Mouse (Mus musculus) MEL (cell line): ENCODE results near the gene Plau. TPM values are rescaled to one million over a fixed set of nuclear protein-coding genes. Genes with fewer than 3 reads are reported as not detected.

ENCODE experiments used
- DNase-seq: peaks from one replicate; pipeline ENCODE4 v3.0.0; 2011; ENCODE audit warnings: low read depth, low spot score
- H3K27ac ChIP-seq: 2 replicates; pipeline ENCODE4 v1.5.1; 2012; ENCODE audit warnings: low read depth, mild to moderate bottlenecking, control low read depth, low read length, moderate library complexity; ENCODE audit not compliant: control insufficient read depth
- H3K27me3 ChIP-seq, 2 experiments: fragments of 150-350 bp in 1 of 2; sonication (generic) in 1 of 2; 2 replicates each; pipeline ENCODE4 v1.6.1; 2012; ENCODE audit warnings: low read length in 2 of 2, mild to moderate bottlenecking in 2 of 2, improper control_type of control experiment in 1 of 2, moderate library complexity in 1 of 2; ENCODE audit not compliant: insufficient read depth in 2 of 2, control insufficient read depth in 1 of 2
- H3K36me3 ChIP-seq, 2 experiments: 2 replicates each; pipeline ENCODE4 v1.6.1; 2012 to 2014; ENCODE audit warnings: low read length in 2 of 2, improper control_type of control experiment in 1 of 2, inconsistent platforms in 1 of 2, mild to moderate bottlenecking in 1 of 2; ENCODE audit not compliant: insufficient read depth in 2 of 2, control insufficient read depth in 1 of 2
- H3K4me1 ChIP-seq, 2 experiments: fragments of 150-350 bp in 1 of 2; sonication (generic) in 1 of 2; 2 replicates each; pipeline ENCODE4 v1.6.1; 2012; ENCODE audit warnings: low read length in 2 of 2, improper control_type of control experiment in 1 of 2, mild to moderate bottlenecking in 1 of 2; ENCODE audit not compliant: insufficient read depth in 2 of 2, control insufficient read depth in 1 of 2
- H3K4me3 ChIP-seq, 2 experiments: fragments of 150-350 bp in 1 of 2; sonication (generic) in 1 of 2; 2 replicates each; pipeline ENCODE4 v1.5.1; 2012; ENCODE audit warnings: low read depth in 2 of 2, low read length in 2 of 2, mild to moderate bottlenecking in 2 of 2, moderate library complexity in 2 of 2, control low read depth in 1 of 2, improper control_type of control experiment in 1 of 2; ENCODE audit not compliant: control insufficient read depth in 1 of 2, insufficient read depth in 1 of 2
- H3K79me2 ChIP-seq: 2 replicates; pipeline ENCODE4 v1.6.1; 2012; ENCODE audit warnings: mild to moderate bottlenecking, low read length, moderate library complexity; ENCODE audit not compliant: control insufficient read depth, poor library complexity, insufficient read depth
- H3K9ac ChIP-seq: 2 replicates; pipeline ENCODE4 v1.6.1; 2012; ENCODE audit warnings: low read depth, mild to moderate bottlenecking, control low read depth, low read length, moderate library complexity; ENCODE audit not compliant: control insufficient read depth, poor library complexity, severe bottlenecking
- H3K9me3 ChIP-seq: fragments of 150-350 bp; sonication (generic); replicated peaks from 2 replicates; pipeline ENCODE4 v1.6.1; 2012; ENCODE audit warnings: mild to moderate bottlenecking, low read length, improper control_type of control experiment, moderate library complexity; ENCODE audit not compliant: insufficient read depth
- BHLHE40 ChIP-seq: IDR thresholded peaks from 2 replicates; pipeline ENCODE4 v1.6.1; 2012; ENCODE audit warnings: low read depth, mild to moderate bottlenecking, inconsistent platforms, low read length, improper control_type of control experiment, borderline replicate concordance
- CHD1 ChIP-seq: IDR thresholded peaks from 2 replicates; pipeline ENCODE4 v1.6.1; 2012; ENCODE audit warnings: low read depth, mild to moderate bottlenecking, inconsistent platforms, low read length, improper control_type of control experiment
- CHD2 ChIP-seq: IDR thresholded peaks from 2 replicates; pipeline ENCODE4 v1.6.1; 2011; ENCODE audit warnings: low read length, improper control_type of control experiment
- CTCF ChIP-seq, 3 experiments: IDR thresholded peaks in 2 of 3; conservative IDR thresholded peaks in 1 of 3; 2 replicates each; pipeline ENCODE4 v1.5.1; 2011 to 2012; ENCODE audit warnings: low read length in 3 of 3, low read depth in 2 of 3, mild to moderate bottlenecking in 2 of 3, improper control_type of control experiment in 1 of 3, inconsistent platforms in 1 of 3, mixed read lengths in 1 of 3, moderate library complexity in 1 of 3; ENCODE audit not compliant: control insufficient read depth in 1 of 3, insufficient read depth in 1 of 3, poor library complexity in 1 of 3, severe bottlenecking in 1 of 3
- E2F4 ChIP-seq: IDR thresholded peaks from 2 replicates; pipeline ENCODE4 v1.6.1; 2011; ENCODE audit warnings: low read depth, low read length, improper control_type of control experiment, borderline replicate concordance
- ELF1 ChIP-seq: IDR thresholded peaks from 2 replicates; pipeline ENCODE4 v1.6.1; 2014; ENCODE audit warnings: low read depth, mild to moderate bottlenecking, inconsistent platforms, low read length, improper control_type of control experiment, moderate library complexity
- EP300 ChIP-seq, 2 experiments: IDR thresholded peaks; 2 replicates each; pipeline ENCODE4 v1.6.1; 2011; ENCODE audit warnings: improper control_type of control experiment in 2 of 2, low read length in 2 of 2, low read depth in 1 of 2, mild to moderate bottlenecking in 1 of 2
- ETS1 ChIP-seq: IDR thresholded peaks from 2 replicates; pipeline ENCODE4 v1.6.1; 2012; ENCODE audit warnings: low read depth, mild to moderate bottlenecking, inconsistent platforms, low read length, improper control_type of control experiment, moderate library complexity
- GABPA ChIP-seq: IDR thresholded peaks from 2 replicates; pipeline ENCODE4 v1.6.1; 2012; ENCODE audit warnings: low read depth, mild to moderate bottlenecking, inconsistent platforms, low read length, improper control_type of control experiment, moderate library complexity
- GATA1 ChIP-seq: IDR thresholded peaks from 2 replicates; pipeline ENCODE4 v1.6.1; 2011; ENCODE audit warnings: low read depth, low read length, improper control_type of control experiment
- HCFC1 ChIP-seq: IDR thresholded peaks from 2 replicates; pipeline ENCODE4 v1.6.1; 2012; ENCODE audit warnings: low read depth, mild to moderate bottlenecking, inconsistent platforms, low read length, improper control_type of control experiment, moderate library complexity
- JUND ChIP-seq: IDR thresholded peaks from 2 replicates; pipeline ENCODE4 v1.6.1; 2011; ENCODE audit warnings: low read depth, mild to moderate bottlenecking, improper control_type of control experiment, low read length
- KAT2A ChIP-seq: conservative IDR thresholded peaks from 2 replicates; pipeline ENCODE4 v1.6.1; 2012; ENCODE audit warnings: low read depth, low read length, improper control_type of control experiment, inconsistent platforms
- MAFK ChIP-seq: IDR thresholded peaks from 2 replicates; pipeline ENCODE4 v1.6.1; 2011; ENCODE audit warnings: low read depth, mild to moderate bottlenecking, low read length, improper control_type of control experiment, borderline replicate concordance
- MAZ ChIP-seq: IDR thresholded peaks from 2 replicates; pipeline ENCODE4 v1.6.1; 2012; ENCODE audit warnings: low read depth, mild to moderate bottlenecking, inconsistent platforms, low read length, improper control_type of control experiment
- MEF2A ChIP-seq: IDR thresholded peaks from 2 replicates; pipeline ENCODE4 v1.6.1; 2014; ENCODE audit warnings: low read depth, mild to moderate bottlenecking, inconsistent platforms, low read length, improper control_type of control experiment; ENCODE audit not compliant: poor library complexity, insufficient replicate concordance, severe bottlenecking; ENCODE audit errors: extremely low read depth
- MXI1 ChIP-seq: IDR thresholded peaks from 2 replicates; pipeline ENCODE4 v1.6.1; 2011; ENCODE audit warnings: mild to moderate bottlenecking, low read depth, low read length, improper control_type of control experiment
- MYB ChIP-seq: IDR thresholded peaks from 2 replicates; pipeline ENCODE4 v1.6.1; 2011; ENCODE audit warnings: mild to moderate bottlenecking, low read depth, low read length, improper control_type of control experiment
- MYC ChIP-seq: IDR thresholded peaks from 2 replicates; pipeline ENCODE4 v1.6.1; 2011; ENCODE audit warnings: low read depth, mild to moderate bottlenecking, low read length, improper control_type of control experiment, moderate library complexity
- NELFE ChIP-seq: IDR thresholded peaks from 2 replicates; pipeline ENCODE4 v1.6.1; 2011; ENCODE audit warnings: low read depth, low read length, improper control_type of control experiment
- NRF1 ChIP-seq: IDR thresholded peaks from 2 replicates; pipeline ENCODE4 v1.6.1; 2014; ENCODE audit warnings: low read depth, mild to moderate bottlenecking, inconsistent platforms, low read length, improper control_type of control experiment, moderate library complexity; ENCODE audit not compliant: poor library complexity, insufficient read depth, severe bottlenecking
- POLR2A ChIP-seq, 2 experiments: IDR thresholded peaks; 2 replicates each; pipeline ENCODE4 v1.6.1; 2011 to 2012; ENCODE audit warnings: low read length in 2 of 2, mild to moderate bottlenecking in 2 of 2, control low read depth in 1 of 2, improper control_type of control experiment in 1 of 2, low read depth in 1 of 2, moderate library complexity in 1 of 2; ENCODE audit not compliant: control insufficient read depth in 1 of 2, insufficient read depth in 1 of 2, poor library complexity in 1 of 2
- POLR2AphosphoS2 ChIP-seq: IDR thresholded peaks from 2 replicates; pipeline ENCODE4 v1.6.1; 2011; ENCODE audit warnings: low read length, improper control_type of control experiment
- RAD21 ChIP-seq: IDR thresholded peaks from 2 replicates; pipeline ENCODE4 v1.6.1; 2011; ENCODE audit warnings: mild to moderate bottlenecking, low read depth, low read length, improper control_type of control experiment
- RCOR1 ChIP-seq: IDR thresholded peaks from 2 replicates; pipeline ENCODE4 v1.6.1; 2012; ENCODE audit warnings: low read depth, mild to moderate bottlenecking, inconsistent platforms, low read length, improper control_type of control experiment
- SIN3A ChIP-seq: IDR thresholded peaks from 2 replicates; pipeline ENCODE4 v1.6.1; 2012; ENCODE audit warnings: low read length, improper control_type of control experiment, inconsistent platforms
- SMC3 ChIP-seq: IDR thresholded peaks from 2 replicates; pipeline ENCODE4 v1.6.1; 2011; ENCODE audit warnings: low read depth, low read length, improper control_type of control experiment
- TAL1 ChIP-seq: IDR thresholded peaks from 2 replicates; pipeline ENCODE4 v1.6.1; 2012; ENCODE audit warnings: mild to moderate bottlenecking, inconsistent platforms, low read length, moderate library complexity, mixed read lengths
- TBP ChIP-seq: IDR thresholded peaks from 2 replicates; pipeline ENCODE4 v1.8.0; 2011; ENCODE audit warnings: low read depth, low read length, improper control_type of control experiment
- TCF12 ChIP-seq: IDR thresholded peaks from 2 replicates; pipeline ENCODE4 v1.6.1; 2014; ENCODE audit warnings: low read depth, mild to moderate bottlenecking, inconsistent platforms, low read length, improper control_type of control experiment, moderate library complexity
- USF1 ChIP-seq: IDR thresholded peaks from 2 replicates; pipeline ENCODE4 v1.6.1; 2014; ENCODE audit warnings: low read depth, mild to moderate bottlenecking, inconsistent platforms, low read length, improper control_type of control experiment, moderate library complexity
- USF2 ChIP-seq, 2 experiments: IDR thresholded peaks; 2 replicates each; pipeline ENCODE4 v1.6.1; 2011 to 2012; ENCODE audit warnings: improper control_type of control experiment in 2 of 2, low read length in 2 of 2, borderline replicate concordance in 1 of 2, inconsistent platforms in 1 of 2, low read depth in 1 of 2, mild to moderate bottlenecking in 1 of 2; ENCODE audit not compliant: insufficient read depth in 1 of 2
- ZKSCAN1 ChIP-seq: IDR thresholded peaks from 2 replicates; pipeline ENCODE4 v1.6.1; 2012; ENCODE audit warnings: low read depth, mild to moderate bottlenecking, inconsistent platforms, low read length, improper control_type of control experiment, moderate library complexity
- ZMIZ1 ChIP-seq: IDR thresholded peaks from 2 replicates; pipeline ENCODE4 v1.6.1; 2012; ENCODE audit warnings: low read depth, mild to moderate bottlenecking, inconsistent platforms, low read length, improper control_type of control experiment, moderate library complexity
- ZNF384 ChIP-seq: IDR thresholded peaks from 2 replicates; pipeline ENCODE4 v1.6.1; 2012; ENCODE audit warnings: low read depth, mild to moderate bottlenecking, inconsistent platforms, low read length, improper control_type of control experiment
- polyA plus RNA-seq, 2 experiments: library from polyadenylated mRNA; stranded (reverse) in 1 of 2; unstranded in 1 of 2; fragments of >175 nt in 1 of 2; fragments of >200 nt in 1 of 2; gene quantifications; 2 replicates each; pipeline versions ENCODE4 v1.2.1 to v1.2.4; 2012; ENCODE audit warnings: low replicate concordance in 2 of 2, low read depth in 1 of 2; ENCODE audit not compliant: insufficient read length in 2 of 2, insufficient read depth in 1 of 2, missing spikeins in 1 of 2
- total RNA-seq: library from RNA; depleted of rRNA; stranded (reverse); fragments of 300-350 nt; gene quantifications from 2 replicates; pipeline ENCODE4 v1.2.3, GENCODE M21; 2012

Gene Plau
- total and polyA plus RNA-seq, 3 experiments, result 0.04 TPM; not detected in 2

DNA sequence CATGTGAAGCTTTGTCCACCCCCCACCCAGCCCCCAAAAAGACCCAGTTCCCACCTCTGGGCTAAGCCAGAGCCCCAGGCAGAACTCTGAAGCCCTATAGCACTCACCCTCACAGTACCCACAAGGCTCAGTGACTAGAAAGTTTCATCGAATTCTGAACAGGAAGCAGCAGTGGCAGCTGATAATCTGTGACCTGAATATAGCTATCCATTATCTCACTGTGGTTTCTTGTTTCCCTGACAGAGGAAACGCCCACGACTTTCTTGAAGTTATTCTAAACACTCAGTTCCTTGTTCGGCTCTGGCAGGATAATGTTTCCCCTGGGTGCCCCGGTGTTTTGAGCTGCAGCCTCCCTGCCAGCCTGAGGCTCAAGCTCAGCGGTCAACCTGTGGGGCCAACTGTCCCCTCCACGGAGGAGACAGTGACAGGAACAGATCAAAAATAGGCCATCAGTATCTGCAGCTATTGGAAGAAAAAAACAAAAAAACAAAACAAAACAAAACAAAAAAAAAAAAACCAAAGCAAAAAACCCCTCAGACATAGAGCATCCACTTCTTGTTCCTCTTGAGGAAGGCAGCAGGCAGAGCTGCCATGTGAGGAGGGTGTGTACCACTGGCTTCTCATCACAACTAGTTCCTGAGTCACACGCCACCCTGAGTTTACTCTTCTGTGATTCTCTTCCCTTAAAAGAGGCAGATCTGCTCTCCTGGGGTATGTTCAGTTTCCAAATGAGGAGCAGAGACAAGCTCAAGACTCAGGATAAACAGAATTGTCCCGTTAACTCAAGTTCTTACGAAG is 48.8 kb downstream of the Plau start:
- TF ChIP-seq RAD21 (no peak), CHD1 (0 out of 2 replicates have a peak, but pooled peaks have one; percentile 65), CTCF (IDR thresholded peaks at IDR 0.05 in 2 of 3, conservative IDR thresholded peaks at IDR 0.05 in 1 of 3; ENCODE audit: control insufficient read depth in 1 of 3, insufficient read depth in 1 of 3, low read depth in 2 of 3, low read length in 3 of 3, poor library complexity in 1 of 3, severe bottlenecking in 1 of 3) (no peak), MYC (no peak), HCFC1 (0 out of 2 replicates have a peak, but pooled peaks have one; percentile 52), TCF12 (peak; percentile 96), NELFE (no peak; the same call in 1 of the 2 replicates), SMC3 (0 out of 2 replicates have a peak, but pooled peaks have one; percentile 6), USF1 (no peak), RCOR1 (peak; percentile 97), NRF1 (no peak), ZKSCAN1 (no peak), POLR2AphosphoS2 (no peak), TAL1 (peak; percentile 97), ELF1 (peak; percentile 69), GATA1 (peak; percentile 98), KAT2A (no peak), MEF2A (peak; percentile 99), POLR2A (IDR thresholded peaks at IDR 0.05; ENCODE audit: control insufficient read depth in 1 of 2, insufficient read depth in 1 of 2, low read depth in 1 of 2, low read length in 2 of 2, poor library complexity in 1 of 2) (no peak), BHLHE40 (peak; percentile 80), MAZ (peak; percentile 66), SIN3A (peak; percentile 97), MXI1 (peak; percentile 82; the same call in 1 of the 2 replicates), ETS1 (peak; percentile 99), E2F4 (peak; percentile 57; the same call in 1 of the 2 replicates), ZNF384 (peak; percentile 67; the same call in 1 of the 2 replicates), USF2 (IDR thresholded peaks at IDR 0.05; ENCODE audit: borderline replicate concordance in 1 of 2, insufficient read depth in 1 of 2, low read depth in 1 of 2, low read length in 2 of 2) (no peak), ZMIZ1 (no peak), EP300 (IDR thresholded peaks at IDR 0.05; ENCODE audit: low read depth in 1 of 2, low read length in 2 of 2) (peak; percentile 98), MYB (peak; percentile 55; the same call in 1 of the 2 replicates), TBP (0 out of 2 replicates have a peak, but pooled peaks have one; percentile 6), MAFK (peak; percentile 93), GABPA (no peak), CHD2 (0 out of 2 replicates have a peak, but pooled peaks have one; percentile 33), JUND (peak; percentile 82; the same call in 1 of the 2 replicates)
- Histone ChIP-seq H3K36me3 (peaks cover 0 to 25% of the 10 kb centered on the region in 2 experiments; a peak in 2 of 4 replicates), H3K4me1 (peaks cover 16 to 27% of the 10 kb centered on the region in 2 experiments), H3K27me3 (no peaks in the 10 kb centered on the region), H3K4me3 (peak overlapping the region; percentile 27 to 39), H3K79me2 (no peaks in the 10 kb centered on the region), H3K9ac (peak overlapping the region; percentile 54), H3K27ac (peak overlapping the region; percentile 98), H3K9me3 (no peaks in the 10 kb centered on the region)
- DNase-seq, result peak; percentile 95
